Mouse (Mus musculus) hindbrain, embryonic 11.5 days (tissue): ENCODE measurements at regions not wholly inside any gene's neighbourhood (a gene's known extent, or its start where the extent isn't known, plus 50 kb on each side); places are given as distances from the start of the nearest gene placed in this dataset.

ENCODE experiments used
- ATAC-seq: fragments of 200-750 bp; cut with Nextera tagmentation; 2 replicates; pipeline ENCODE4 v1.8.0; 2017; ENCODE audit warnings: mild to moderate bottlenecking, moderate TSS enrichment, moderate library complexity; ENCODE audit not compliant: low FRiP score
- DNase-seq: peaks from one replicate; pipeline ENCODE4 v3.0.0-alpha.2; 2015; ENCODE audit warnings: low spot score
- H3K27ac ChIP-seq: fragments of 300-500 bp; sonication (generic); 2 replicates; pipeline ENCODE4 v1.5.1; 2014; ENCODE audit warnings: mild to moderate bottlenecking, low read depth, low read length
- H3K27me3 ChIP-seq: fragments of 300-500 bp; sonication (generic); 2 replicates; pipeline ENCODE4 v1.6.1; 2014; ENCODE audit warnings: mild to moderate bottlenecking, low read length, moderate library complexity, mixed read lengths; ENCODE audit not compliant: control insufficient read depth, insufficient read depth
- H3K36me3 ChIP-seq: fragments of 300-500 bp; sonication (generic); 2 replicates; pipeline ENCODE4 v1.6.1; 2014; ENCODE audit warnings: mild to moderate bottlenecking, low read length, moderate library complexity, mixed read lengths; ENCODE audit not compliant: control insufficient read depth, insufficient read depth
- H3K4me1 ChIP-seq: fragments of 300-500 bp; sonication (generic); replicated peaks from 2 replicates; pipeline ENCODE4 v1.6.1; 2014; ENCODE audit warnings: low read length, mixed read lengths; ENCODE audit not compliant: control insufficient read depth, insufficient read depth
- H3K4me2 ChIP-seq: fragments of 300-500 bp; sonication (generic); replicated peaks from 2 replicates; pipeline ENCODE4 v1.6.1; 2014; ENCODE audit warnings: mild to moderate bottlenecking, low read depth, low read length
- H3K4me3 ChIP-seq: fragments of 300-500 bp; sonication (generic); 2 replicates; pipeline ENCODE4 v1.5.1; 2014; ENCODE audit warnings: low read depth, low read length
- H3K9ac ChIP-seq: fragments of 300-500 bp; sonication (generic); 2 replicates; pipeline ENCODE4 v1.6.1; 2014; ENCODE audit warnings: low read depth, low read length
- H3K9me3 ChIP-seq: fragments of 300-500 bp; sonication (generic); 2 replicates; pipeline ENCODE4 v1.6.1; 2016; ENCODE audit warnings: low read length; ENCODE audit not compliant: control insufficient read depth
- WGBS: fragments of 180-500 bp; shearing (Covaris S2); extraction: QIAGEN DNeasy Blood & Tissue Kit; methylation state at CpG from one replicate; pipeline ENCODE4 v1.1.7; 2014; 5-methylcytosine and 5-hydroxymethylcytosine counted together

DNA sequence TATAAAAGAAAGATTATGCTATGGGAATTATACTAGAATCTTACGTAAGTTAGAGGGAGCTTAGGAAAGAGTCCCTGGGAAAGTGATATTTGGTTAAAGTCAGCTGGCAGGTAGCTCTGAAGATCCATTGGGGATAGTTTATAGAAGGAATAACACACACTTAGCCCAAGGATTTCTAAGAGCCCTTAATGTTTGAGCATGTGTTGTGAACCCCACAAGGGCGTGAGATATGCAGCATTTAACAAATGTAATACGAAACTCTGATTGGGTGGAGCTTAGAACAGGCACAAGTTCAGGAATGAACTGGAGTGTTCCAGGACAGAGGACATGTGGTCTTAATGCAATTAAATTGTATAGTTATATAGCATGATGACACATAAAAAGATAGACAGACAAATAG, 132.6 kb upstream of the Eci2 start:
- DNase-seq (no peak), ATAC-seq (no peak)
- no peak overlapping the region for H3K4me2 ChIP-seq
- no peaks in the 10 kb centered on the region for H3K36me3 ChIP-seq
- H3K9ac ChIP-seq: no peak overlapping the region
- no peak overlapping the region for H3K4me3 ChIP-seq
- H3K27ac ChIP-seq: no peak overlapping the region
- H3K9me3 ChIP-seq: no peaks in the 10 kb centered on the region
- H3K4me1 ChIP-seq: no peaks in the 10 kb centered on the region
- H3K27me3 ChIP-seq: no peaks in the 10 kb centered on the region
- 84% methylated on average over 3 of the region's 3 CpGs for WGBS

DNA sequence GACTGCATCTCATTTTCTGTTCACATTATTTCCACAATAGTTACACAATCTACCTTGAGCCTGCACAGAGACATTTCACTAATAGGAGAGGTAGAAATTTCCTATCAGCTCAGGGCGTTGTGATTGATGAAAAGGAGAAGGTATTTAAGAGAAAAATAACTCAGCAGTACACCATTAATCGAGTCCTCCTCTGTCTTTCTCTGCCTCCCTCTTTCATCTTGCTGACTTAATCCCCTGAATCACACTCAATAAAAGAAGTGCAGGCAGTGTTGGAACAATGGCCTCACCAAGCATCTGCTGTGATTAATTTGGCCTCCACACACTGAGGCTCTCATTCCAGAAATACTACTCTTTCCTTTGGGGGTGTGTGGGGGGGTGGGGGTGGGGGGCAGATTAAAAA, 133.9 kb upstream of the Eci2 start:
- WGBS: 28% methylated on average over 2 of the region's 2 CpGs
- no peak overlapping the region for H3K4me3 ChIP-seq
- H3K4me2 ChIP-seq: no peak overlapping the region
- H3K27me3 ChIP-seq: no peaks in the 10 kb centered on the region
- ATAC-seq: no peak
- H3K4me1 ChIP-seq: no peaks in the 10 kb centered on the region
- H3K9me3 ChIP-seq: no peaks in the 10 kb centered on the region
- H3K9ac ChIP-seq: no peak overlapping the region
- H3K36me3 ChIP-seq: no peaks in the 10 kb centered on the region
- no peak for DNase-seq
- no peak overlapping the region for H3K27ac ChIP-seq

DNA sequence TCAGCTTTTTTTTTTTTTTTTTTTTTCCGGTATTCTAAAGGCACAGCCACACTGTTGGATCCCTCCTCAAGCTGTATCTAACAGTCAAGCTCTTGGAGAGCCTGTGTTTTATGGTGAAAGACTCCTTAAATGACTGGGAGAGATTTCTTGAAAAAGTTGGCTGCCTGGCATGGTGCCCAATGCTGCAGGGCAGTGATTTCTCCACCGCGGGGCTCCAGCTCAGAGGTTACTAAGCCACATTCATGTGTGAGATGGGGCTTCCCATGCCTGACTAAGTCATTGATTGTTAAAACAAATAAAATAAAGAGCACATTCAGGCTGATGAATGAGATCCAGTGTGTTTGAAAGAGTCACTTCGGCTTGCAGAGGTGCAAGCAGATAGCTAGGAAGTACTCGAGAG, 139.2 kb upstream of the Eci2 start:
- ATAC-seq (no peak), DNase-seq (no peak)
- Histone ChIP-seq H3K27ac (no peak overlapping the region), H3K4me3 (no peak overlapping the region), H3K9ac (no peak overlapping the region), H3K4me2 (no peak overlapping the region), H3K27me3 (no peaks in the 10 kb centered on the region), H3K9me3 (no peaks in the 10 kb centered on the region), H3K36me3 (no peaks in the 10 kb centered on the region), H3K4me1 (no peaks in the 10 kb centered on the region)
- WGBS: 79% methylated on average over 5 of the region's 5 CpGs

DNA sequence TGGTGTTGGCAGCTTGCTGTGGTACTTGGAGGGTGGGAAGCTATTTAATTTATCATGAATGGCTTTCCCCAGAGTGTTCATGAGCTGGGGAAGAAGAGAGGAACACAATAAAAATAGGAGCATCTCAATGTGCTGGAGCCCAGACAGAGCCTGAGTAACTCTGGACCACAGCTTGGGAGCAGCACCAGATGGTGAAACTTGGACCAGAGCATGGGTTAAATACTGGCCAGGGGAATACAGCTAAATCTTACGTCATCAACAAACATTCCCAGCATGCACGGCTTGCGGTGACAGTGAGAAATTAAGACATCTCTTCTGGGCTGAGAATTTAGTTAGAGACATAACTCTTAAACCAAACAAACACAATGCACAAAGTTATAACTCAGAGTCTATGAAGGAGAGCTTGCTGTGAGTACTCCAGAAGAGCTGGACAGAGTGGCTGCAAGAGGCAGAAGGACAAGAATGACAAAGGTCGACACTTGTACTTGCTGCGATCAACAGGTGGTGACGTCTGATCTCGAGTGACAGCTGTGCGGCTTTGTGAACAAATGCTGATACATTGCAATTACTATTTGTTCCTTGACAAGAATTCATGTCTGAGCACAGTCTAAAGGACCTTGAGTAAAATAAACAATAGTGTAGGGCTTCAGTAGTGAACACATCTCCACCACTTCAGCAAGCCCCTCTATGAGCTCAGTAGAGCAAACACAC, 140.1 kb upstream of the Eci2 start:
- H3K4me1 ChIP-seq: no peaks in the 10 kb centered on the region
- no peak overlapping the region for H3K9ac ChIP-seq
- H3K27ac ChIP-seq: no peak overlapping the region
- no peaks in the 10 kb centered on the region for H3K36me3 ChIP-seq
- DNase-seq (no peak), ATAC-seq (no peak)
- no peak overlapping the region for H3K4me3 ChIP-seq
- no peaks in the 10 kb centered on the region for H3K27me3 ChIP-seq
- H3K4me2 ChIP-seq: no peak overlapping the region
- H3K9me3 ChIP-seq: no peaks in the 10 kb centered on the region
- WGBS: 85% methylated on average over 8 of the region's 8 CpGs

DNA sequence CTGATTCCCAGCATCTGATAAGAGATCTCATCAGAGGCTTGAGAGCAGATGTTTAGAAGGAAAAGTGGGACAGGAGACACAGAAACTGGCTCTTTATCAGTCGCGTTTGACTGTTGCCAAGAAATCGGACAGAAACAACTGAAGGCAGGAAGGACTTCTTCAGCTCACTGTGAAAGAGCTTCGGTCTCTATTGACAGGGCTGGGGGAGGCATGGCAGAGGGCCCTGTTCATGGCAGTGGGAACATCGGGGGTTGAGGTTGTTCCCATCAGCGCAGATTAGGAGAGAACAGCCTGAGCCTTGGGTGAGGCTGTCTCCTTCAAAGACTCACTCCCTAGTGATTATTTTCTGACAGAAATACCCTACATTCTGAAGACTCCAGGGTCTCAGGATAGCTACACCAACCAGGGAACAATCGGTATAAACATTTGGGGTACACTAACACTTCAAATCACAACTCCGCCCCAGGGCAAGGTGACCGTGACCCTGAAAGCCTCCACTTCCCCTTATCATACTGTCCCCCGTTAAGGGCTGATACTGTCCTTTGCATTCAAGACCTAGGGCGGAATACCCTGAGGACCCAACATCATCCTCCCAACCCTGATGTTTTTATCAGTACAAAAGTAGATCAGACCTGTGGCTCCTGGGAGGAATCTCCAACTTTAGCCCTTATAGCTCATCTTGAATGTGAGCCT, 144.8 kb upstream of the Eci2 start:
- Histone ChIP-seq H3K9me3 (no peaks in the 10 kb centered on the region), H3K4me3 (no peak overlapping the region), H3K36me3 (no peaks in the 10 kb centered on the region), H3K4me2 (no peak overlapping the region), H3K27ac (no peak overlapping the region), H3K9ac (no peak overlapping the region), H3K4me1 (no peaks in the 10 kb centered on the region), H3K27me3 (no peaks in the 10 kb centered on the region)
- no peak for DNase-seq
- 91% methylated on average over 11 of the region's 11 CpGs for WGBS
- ATAC-seq: no peak

DNA sequence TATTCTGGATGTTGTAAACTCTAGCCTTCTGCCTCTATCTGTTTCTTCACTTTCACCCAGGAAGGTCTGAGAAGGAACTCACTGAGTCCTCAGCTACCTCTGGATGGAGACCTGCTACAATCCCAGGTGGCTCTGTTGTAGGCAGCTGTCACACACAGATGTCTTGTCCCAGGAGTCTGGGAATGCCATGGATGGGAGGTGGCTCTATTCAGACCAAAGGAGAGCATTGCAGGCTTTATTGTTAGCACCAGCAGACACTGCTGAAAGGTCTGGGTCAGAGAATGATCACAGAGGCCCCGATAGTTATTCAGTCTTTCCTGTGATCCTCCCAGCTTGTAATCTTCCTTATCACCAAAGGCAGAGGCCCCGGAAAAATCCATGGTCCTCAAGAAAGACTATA, 146.6 kb upstream of the Eci2 start:
- H3K36me3 ChIP-seq: no peaks in the 10 kb centered on the region
- WGBS: 59% methylated on average over 2 of the region's 2 CpGs
- H3K9me3 ChIP-seq: no peaks in the 10 kb centered on the region
- no peak overlapping the region for H3K9ac ChIP-seq
- H3K4me1 ChIP-seq: no peaks in the 10 kb centered on the region
- H3K27ac ChIP-seq: no peak overlapping the region
- ATAC-seq (no peak), DNase-seq (no peak)
- no peak overlapping the region for H3K4me2 ChIP-seq
- H3K27me3 ChIP-seq: no peaks in the 10 kb centered on the region
- H3K4me3 ChIP-seq: no peak overlapping the region

DNA sequence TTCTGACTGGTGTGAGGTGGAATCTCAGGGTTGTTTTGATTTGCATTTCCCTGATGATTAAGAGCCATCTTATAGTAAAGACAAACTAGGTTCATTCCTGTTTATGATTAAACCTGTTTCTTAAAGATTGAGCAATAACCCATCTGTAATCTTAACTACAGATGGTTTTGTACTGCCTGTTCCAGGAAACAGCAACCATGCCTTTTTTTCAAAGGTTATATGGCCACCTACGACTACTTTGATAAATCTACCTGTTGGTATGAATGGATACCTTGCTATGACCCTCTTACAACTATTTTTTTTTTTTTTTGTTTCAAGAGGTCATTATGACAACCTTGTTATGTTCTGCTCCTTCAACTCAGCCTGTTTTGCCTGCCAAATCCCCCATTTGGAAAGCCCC, 148.7 kb upstream of the Eci2 start:
- 89% methylated on average over 1 of the region's 1 CpGs for WGBS
- no peak overlapping the region for H3K4me3 ChIP-seq
- H3K9ac ChIP-seq: no peak overlapping the region
- no peaks in the 10 kb centered on the region for H3K27me3 ChIP-seq
- ATAC-seq: no peak
- H3K9me3 ChIP-seq: no peaks in the 10 kb centered on the region
- DNase-seq: no peak
- no peak overlapping the region for H3K4me2 ChIP-seq
- no peaks in the 10 kb centered on the region for H3K36me3 ChIP-seq
- no peak overlapping the region for H3K27ac ChIP-seq
- H3K4me1 ChIP-seq: no peaks in the 10 kb centered on the region

DNA sequence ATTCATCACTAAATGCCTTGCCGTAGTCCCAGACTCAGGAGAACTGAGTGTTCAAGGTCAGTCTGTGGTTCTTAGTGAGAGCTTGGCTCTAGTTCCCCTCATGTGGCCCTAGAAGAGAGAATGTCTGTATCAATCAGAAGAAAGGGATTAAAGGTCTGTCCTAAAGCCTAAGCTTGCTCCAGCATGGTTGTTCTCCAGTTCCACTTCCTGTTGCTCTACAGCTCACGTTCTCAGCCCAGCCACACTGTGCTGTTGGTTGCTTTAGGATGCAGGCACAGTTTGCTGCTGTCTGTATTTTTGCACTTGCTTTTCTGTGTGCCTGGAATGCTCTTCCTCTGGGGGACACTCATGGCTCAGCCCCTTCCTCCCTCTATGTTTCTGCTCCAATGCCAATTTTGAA, 150.4 kb upstream of the Eci2 start:
- H3K9ac ChIP-seq: no peak overlapping the region
- DNase-seq (no peak), ATAC-seq (no peak)
- no peak overlapping the region for H3K4me3 ChIP-seq
- H3K4me2 ChIP-seq: no peak overlapping the region
- no peaks in the 10 kb centered on the region for H3K4me1 ChIP-seq
- H3K27me3 ChIP-seq: no peaks in the 10 kb centered on the region
- no peaks in the 10 kb centered on the region for H3K9me3 ChIP-seq
- no peak overlapping the region for H3K27ac ChIP-seq
- no peaks in the 10 kb centered on the region for H3K36me3 ChIP-seq
- 72% methylated on average over 2 of the region's 2 CpGs for WGBS

DNA sequence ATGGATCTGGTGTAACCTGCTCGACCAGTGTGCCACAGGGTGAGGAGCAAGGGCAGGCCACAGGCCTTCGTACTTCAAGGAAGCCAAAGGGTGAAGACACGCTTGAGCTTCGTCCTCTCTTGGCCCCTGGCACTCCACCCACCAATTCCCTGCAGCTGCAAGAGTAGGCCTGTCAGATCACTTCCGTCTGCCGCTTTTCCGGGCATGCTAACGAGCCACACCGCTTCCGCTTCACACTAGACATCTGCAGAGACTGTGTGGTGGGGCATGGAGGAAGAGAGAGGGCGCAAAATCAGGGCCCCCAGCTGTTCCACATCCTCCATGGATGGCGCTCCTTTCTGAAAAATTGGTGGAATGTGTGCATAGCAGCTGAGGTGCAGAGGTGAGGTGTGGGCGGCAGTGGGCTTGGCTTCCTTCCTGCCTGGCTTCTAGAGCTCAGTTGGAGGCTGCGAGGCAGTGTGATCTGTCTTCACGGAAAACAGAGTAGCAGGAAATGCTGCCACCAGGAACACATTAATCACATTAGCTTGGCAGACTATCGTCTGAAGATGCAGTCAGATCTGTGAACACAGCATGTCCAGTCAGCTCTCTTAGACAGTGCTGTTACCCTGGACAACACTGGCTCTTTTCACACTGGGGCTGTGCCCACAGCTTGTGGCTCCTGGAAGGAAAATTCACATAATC, 162.3 kb upstream of the Eci2 start:
- Histone ChIP-seq H3K4me1 (no peaks in the 10 kb centered on the region), H3K4me2 (no peak overlapping the region), H3K36me3 (no peaks in the 10 kb centered on the region), H3K9me3 (no peaks in the 10 kb centered on the region), H3K27ac (peak overlapping the region; percentile 65), H3K9ac (0 out of 2 replicates have a peak overlapping the region, but pooled peaks have one; percentile 2), H3K27me3 (no peaks in the 10 kb centered on the region), H3K4me3 (no peak overlapping the region)
- DNase-seq (peak; percentile 47), ATAC-seq (peak; percentile 75)
- whole genome bisulfite sequencing: 51% methylated on average over 16 of the region's 16 CpGs
